Mouse (Mus musculus) G1E (cell line): Measurements from ENCODE around the gene Fbxl2.

Experiments
- CTCF ChIP-seq: IDR thresholded peaks from 2 replicates; pipeline ENCODE4 v1.5.1; 2012; ENCODE audit warnings: low read depth, low read length, inconsistent platforms, mixed read lengths
- GATA2 ChIP-seq: IDR thresholded peaks from 2 replicates; pipeline ENCODE4 v1.6.1; 2012; ENCODE audit warnings: low read depth, low read length, inconsistent platforms, borderline replicate concordance

DNA sequence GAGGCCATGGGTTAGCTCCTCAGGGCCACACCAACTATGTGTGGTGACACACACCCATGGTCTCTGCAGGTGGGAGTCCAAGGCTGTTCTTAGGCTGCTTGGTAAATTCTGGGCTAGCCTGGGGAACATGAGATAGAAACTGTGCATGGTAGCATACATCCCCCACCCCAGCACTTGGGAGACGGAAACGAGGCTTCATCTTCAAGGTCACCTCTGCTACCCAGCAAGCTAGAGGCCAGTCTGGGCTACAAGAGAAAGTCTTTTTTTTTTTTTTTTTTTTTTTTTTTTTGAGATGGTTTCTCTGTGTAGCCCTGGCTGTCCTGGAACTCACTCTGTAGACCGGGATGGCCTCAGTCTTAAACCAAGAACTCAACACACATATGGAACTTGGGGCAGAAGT, 40.4 kb upstream of the Fbxl2 start:
- TF ChIP-seq CTCF: no peak
- no peak for TF ChIP-seq GATA2
